Mouse (Mus musculus): ENCODE measurements at regions not wholly inside any gene's neighbourhood (a gene's known extent, or its start where the extent isn't known, plus 50 kb on each side); places are given as distances from the start of the nearest gene placed in this dataset.
A peak's percentile ranks its signal among the peaks of the same experiment; 100 is the strongest.

DNA sequence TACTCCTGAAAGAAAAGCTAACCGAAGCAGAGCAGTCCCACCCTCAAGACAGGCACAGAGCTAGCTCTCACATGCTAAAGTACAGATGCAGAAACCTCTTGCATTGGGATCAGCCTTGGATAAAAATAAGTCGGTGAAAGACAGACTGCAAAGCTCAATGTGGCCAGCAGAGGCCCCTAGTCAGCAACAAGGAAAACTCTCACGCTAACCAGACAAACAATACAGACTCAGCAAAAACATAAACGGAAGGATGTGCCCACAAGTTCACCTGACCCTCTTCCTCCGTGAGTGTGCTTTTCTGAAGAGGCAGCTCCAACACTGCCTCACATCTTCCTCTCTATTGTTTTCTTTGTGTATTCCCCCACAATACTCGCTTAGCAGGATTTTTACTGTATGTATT is 77.8 kb downstream of the Rpia start:
- Histone ChIP-seq H3K4me2 (replicated peaks; ENCODE audit: low read depth, low read length) (peak overlapping the region; percentile 17; the same call in 1 of the 2 replicates), H3K9ac (ENCODE audit: low read depth, low read length) (no peak overlapping the region), H3K9me3 (ENCODE audit: control insufficient read depth, low read length) (no peaks in the 10 kb centered on the region), H3K27ac (ENCODE audit: low read depth, low read length) (no peak overlapping the region), H3K4me3 (ENCODE audit: low read length) (no peak overlapping the region), H3K4me1 (ENCODE audit: control insufficient read depth, insufficient read depth, low read length) (0 out of 2 replicates have a peak, but pooled peaks cover under 1% of the 10 kb centered on the region), H3K36me3 (ENCODE audit: control insufficient read depth, insufficient read depth, low read length) (no peaks in the 10 kb centered on the region), H3K27me3 (ENCODE audit: control insufficient read depth, insufficient read depth, low read length) (no peaks in the 10 kb centered on the region)
- WGBS: 14% methylated on average over 6 of the region's 6 CpGs
- peak; percentile 38; the same call in 1 of the 2 replicates for ATAC-seq (ENCODE audit: low FRiP score, low TSS enrichment)

- Histone ChIP-seq H3K9me3 (ENCODE audit: control insufficient read depth, low read length) (no peaks in the 10 kb centered on the region), H3K4me1 (ENCODE audit: control insufficient read depth, insufficient read depth, low read length) (0 out of 2 replicates have a peak, but pooled peaks cover 3% of the 10 kb centered on the region), H3K4me3 (ENCODE audit: low read length) (no peak overlapping the region), H3K27me3 (ENCODE audit: control insufficient read depth, insufficient read depth, low read length) (no peaks in the 10 kb centered on the region), H3K4me2 (replicated peaks; ENCODE audit: low read depth, low read length) (no peak overlapping the region), H3K27ac (ENCODE audit: low read depth, low read length) (no peak overlapping the region), H3K9ac (ENCODE audit: low read depth, low read length) (no peak overlapping the region), H3K36me3 (ENCODE audit: control insufficient read depth, insufficient read depth, low read length) (no peaks in the 10 kb centered on the region)
- 79% methylated on average over 6 of the region's 6 CpGs for WGBS
- no peak for ATAC-seq (ENCODE audit: low FRiP score, low TSS enrichment)
These were observed 78.4 kb downstream of the Rpia start for GRCm38 (mm10) chr6:70713665-70714064.

DNA sequence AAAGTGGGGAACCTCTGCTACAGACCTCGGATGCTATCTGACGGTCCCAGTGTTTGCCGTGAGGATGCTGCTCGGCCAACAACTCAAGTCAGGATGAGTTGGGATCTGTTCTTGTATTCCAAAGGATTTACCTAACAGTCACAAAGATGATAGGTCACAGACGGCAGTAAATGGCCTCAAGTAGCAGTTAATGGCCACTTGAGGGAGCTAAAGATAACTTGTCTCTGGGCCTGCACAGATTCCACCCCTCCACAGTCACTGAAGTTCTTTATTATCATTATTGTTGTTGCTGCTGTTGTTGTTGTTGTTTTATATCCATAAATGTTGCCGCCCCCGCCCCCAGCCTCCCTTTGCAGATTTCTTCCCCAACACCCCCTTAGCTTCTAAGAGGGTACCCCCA is 78.9 kb downstream of the Rpia start:
- Histone ChIP-seq H3K36me3 (ENCODE audit: control insufficient read depth, insufficient read depth, low read length) (no peaks in the 10 kb centered on the region), H3K4me1 (ENCODE audit: control insufficient read depth, insufficient read depth, low read length) (0 out of 2 replicates have a peak, but pooled peaks cover 3% of the 10 kb centered on the region), H3K4me3 (ENCODE audit: low read length) (no peak overlapping the region), H3K4me2 (replicated peaks; ENCODE audit: low read depth, low read length) (no peak overlapping the region), H3K27ac (ENCODE audit: low read depth, low read length) (no peak overlapping the region), H3K9me3 (ENCODE audit: control insufficient read depth, low read length) (no peaks in the 10 kb centered on the region), H3K9ac (ENCODE audit: low read depth, low read length) (no peak overlapping the region), H3K27me3 (ENCODE audit: control insufficient read depth, insufficient read depth, low read length) (no peaks in the 10 kb centered on the region)
- WGBS: 42% methylated on average over 7 of the region's 7 CpGs
- ATAC-seq (ENCODE audit: low FRiP score, low TSS enrichment): peak; percentile 51; the same call in 1 of the 2 replicates

- H3K27me3 ChIP-seq (ENCODE audit: control insufficient read depth, insufficient read depth, low read length): no peaks in the 10 kb centered on the region
- 0 out of 2 replicates have a peak, but pooled peaks cover 3% of the 10 kb centered on the region for H3K4me1 ChIP-seq (ENCODE audit: control insufficient read depth, insufficient read depth, low read length)
- no peaks in the 10 kb centered on the region for H3K9me3 ChIP-seq (ENCODE audit: control insufficient read depth, low read length)
- 16% methylated on average over 7 of the region's 7 CpGs for WGBS
- no peak overlapping the region for H3K27ac ChIP-seq (ENCODE audit: low read depth, low read length)
- ATAC-seq (ENCODE audit: low FRiP score, low TSS enrichment): peak; percentile 88
- no peak overlapping the region for H3K4me3 ChIP-seq (ENCODE audit: low read length)
- H3K36me3 ChIP-seq (ENCODE audit: control insufficient read depth, insufficient read depth, low read length): no peaks in the 10 kb centered on the region
- no peak overlapping the region for H3K9ac ChIP-seq (ENCODE audit: low read depth, low read length)
- H3K4me2 ChIP-seq (replicated peaks; ENCODE audit: low read depth, low read length): no peak overlapping the region
These were observed 82.5 kb downstream of the Rpia start for GRCm38 (mm10) chr6:70709338-70710055.

GRCm38 (mm10) chr6:70695596-70695995 is 96.4 kb downstream of the Rpia start:
- no peaks in the 10 kb centered on the region for H3K4me1 ChIP-seq (ENCODE audit: control insufficient read depth, insufficient read depth, low read length)
- WGBS: 96% methylated on average over 26 of the region's 26 CpGs
- H3K9me3 ChIP-seq (ENCODE audit: control insufficient read depth, low read length): no peaks in the 10 kb centered on the region
- H3K27me3 ChIP-seq (ENCODE audit: control insufficient read depth, insufficient read depth, low read length): no peaks in the 10 kb centered on the region
- no peak overlapping the region for H3K9ac ChIP-seq (ENCODE audit: low read depth, low read length)
- H3K27ac ChIP-seq (ENCODE audit: low read depth, low read length): no peak overlapping the region
- no peak overlapping the region for H3K4me2 ChIP-seq (replicated peaks; ENCODE audit: low read depth, low read length)
- no peak for ATAC-seq (ENCODE audit: low FRiP score, low TSS enrichment)
- no peak overlapping the region for H3K4me3 ChIP-seq (ENCODE audit: low read length)
- H3K36me3 ChIP-seq (ENCODE audit: control insufficient read depth, insufficient read depth, low read length): no peaks in the 10 kb centered on the region

All from kidney, embryonic 14.5 days (tissue).